Mouse (Mus musculus) neural tube, embryonic 14.5 days (tissue): Measurements from ENCODE around the gene Tmem63c. TPM values are rescaled to one million over a fixed set of nuclear protein-coding genes. Genes with fewer than 3 reads are reported as not detected.

Experiments
- ATAC-seq: fragments of 200-750 bp; cut with Nextera tagmentation; 2 replicates; pipeline ENCODE4 v1.8.0; 2017; ENCODE audit warnings: low read depth, mild to moderate bottlenecking, moderate TSS enrichment, moderate library complexity
- H3K27ac ChIP-seq: fragments of 300-500 bp; sonication (generic); 2 replicates; pipeline ENCODE4 v1.5.1; 2014; ENCODE audit warnings: low read depth, mild to moderate bottlenecking, control low read depth, low read length, moderate library complexity, mixed read lengths
- H3K27me3 ChIP-seq: fragments of 300-500 bp; sonication (generic); 2 replicates; pipeline ENCODE4 v1.6.1; 2014; ENCODE audit warnings: low read length; ENCODE audit not compliant: control insufficient read depth, insufficient read depth
- H3K36me3 ChIP-seq: fragments of 300-500 bp; sonication (generic); 2 replicates; pipeline ENCODE4 v1.6.1; 2014; ENCODE audit warnings: low read length, mixed read lengths; ENCODE audit not compliant: control insufficient read depth, insufficient read depth
- H3K4me1 ChIP-seq: fragments of 300-500 bp; sonication (generic); 2 replicates; pipeline ENCODE4 v1.6.1; 2014; ENCODE audit warnings: low read length; ENCODE audit not compliant: control insufficient read depth, insufficient read depth
- H3K4me2 ChIP-seq: fragments of 300-500 bp; sonication (generic); 2 replicates; pipeline ENCODE4 v1.6.1; 2014; ENCODE audit warnings: mild to moderate bottlenecking, low read depth, low read length, control low read depth
- H3K4me3 ChIP-seq: fragments of 300-500 bp; sonication (generic); 2 replicates; pipeline ENCODE4 v1.5.1; 2014; ENCODE audit warnings: low read depth, low read length, control low read depth, mixed read lengths
- H3K9ac ChIP-seq: fragments of 300-500 bp; sonication (generic); replicated peaks from 2 replicates; pipeline ENCODE4 v1.6.1; 2014; ENCODE audit warnings: low read depth, mild to moderate bottlenecking, control low read depth, low read length, mixed read lengths
- H3K9me3 ChIP-seq: fragments of 300-500 bp; sonication (generic); 2 replicates; pipeline ENCODE4 v1.6.1; 2016; ENCODE audit warnings: low read length; ENCODE audit not compliant: control insufficient read depth
- WGBS: fragments of 180-500 bp; shearing (Covaris S2); extraction: QIAGEN DNeasy Blood & Tissue Kit; methylation state at CpG from one replicate; pipeline ENCODE4 v1.1.7; 2014; 5-methylcytosine and 5-hydroxymethylcytosine counted together
- polyA plus RNA-seq: library from polyadenylated mRNA; unstranded; fragments of >200 nt; fragmentation: Nextera tagmentation; extraction: Ambion mirVana; gene quantifications from 2 replicates; pipeline ENCODE4 v1.2.1, GENCODE M21; 2014

Gene Tmem63c
- 10.7 and 15.8 TPM in 2 replicates for polyA plus RNA-seq

GRCm38 (mm10) chr12:87021040-87021439 lies at the start of gene Tmem63c:
TSS of gene Tmem63c (plus strand) at chr12:87021340.
- H3K27ac ChIP-seq, result no peak within 1 kb of the TSS
- H3K36me3 ChIP-seq, result no peaks in the 10 kb centered on the region
- H3K4me2 ChIP-seq, result no peak within 1 kb of the TSS
- H3K4me1 ChIP-seq, result no peaks in the 10 kb centered on the region
- H3K4me3 ChIP-seq, result no peak within 1 kb of the TSS
- no peaks in the 10 kb centered on the region for H3K27me3 ChIP-seq
- no peak for ATAC-seq
- no peaks in the 10 kb centered on the region for H3K9me3 ChIP-seq
- WGBS, result 84% methylated on average over 6 of the region's 6 CpGs
- no peak within 1 kb of the TSS for H3K9ac ChIP-seq

GRCm38 (mm10) chr12:86973216-86973615 lies 47.9 kb upstream of the Tmem63c start:
- H3K36me3 ChIP-seq, result no peaks in the 10 kb centered on the region
- H3K9ac ChIP-seq, result no peak overlapping the region
- no peak overlapping the region for H3K4me2 ChIP-seq
- 0 out of 2 replicates have a peak overlapping the region, but pooled peaks have one; percentile 30 for H3K27ac ChIP-seq
- peaks cover 32% of the 10 kb centered on the region for H3K4me1 ChIP-seq
- ATAC-seq, result peak; percentile 16; the same call in 1 of the 2 replicates
- H3K9me3 ChIP-seq, result no peaks in the 10 kb centered on the region
- H3K27me3 ChIP-seq, result no peaks in the 10 kb centered on the region
- 24% methylated on average over 7 of the region's 7 CpGs for WGBS
- H3K4me3 ChIP-seq, result no peak overlapping the region

DNA sequence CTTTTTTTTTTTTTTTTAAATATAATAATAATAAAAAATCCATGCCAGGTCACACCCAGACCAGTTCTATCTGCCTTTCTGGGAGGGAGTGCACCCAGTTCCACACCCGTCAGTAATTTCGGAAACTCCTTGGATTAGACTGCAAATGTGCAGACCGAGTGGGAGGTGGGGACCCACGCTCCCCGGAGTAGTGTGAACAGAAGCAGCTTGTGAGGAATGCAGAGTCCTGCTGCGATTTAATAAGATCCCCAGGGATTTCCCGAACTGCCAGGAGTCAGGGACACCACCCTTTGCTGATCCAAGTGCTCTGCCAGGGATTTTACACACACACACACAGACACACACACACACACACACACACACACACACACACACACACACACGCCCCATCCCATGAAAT lies 47.4 kb upstream of the Tmem63c start:
- H3K27me3 ChIP-seq, result no peaks in the 10 kb centered on the region; the same call in 1 of the 2 replicates
- WGBS, result 46% methylated on average over 8 of the region's 8 CpGs
- no peaks in the 10 kb centered on the region for H3K36me3 ChIP-seq
- H3K4me1 ChIP-seq, result peaks cover 32% of the 10 kb centered on the region
- H3K9ac ChIP-seq, result no peak overlapping the region
- ATAC-seq, result no peak
- no peak overlapping the region; the same call in 1 of the 2 replicates for H3K27ac ChIP-seq
- no peaks in the 10 kb centered on the region for H3K9me3 ChIP-seq
- no peak overlapping the region; the same call in 1 of the 2 replicates for H3K4me2 ChIP-seq
- H3K4me3 ChIP-seq, result no peak overlapping the region

DNA sequence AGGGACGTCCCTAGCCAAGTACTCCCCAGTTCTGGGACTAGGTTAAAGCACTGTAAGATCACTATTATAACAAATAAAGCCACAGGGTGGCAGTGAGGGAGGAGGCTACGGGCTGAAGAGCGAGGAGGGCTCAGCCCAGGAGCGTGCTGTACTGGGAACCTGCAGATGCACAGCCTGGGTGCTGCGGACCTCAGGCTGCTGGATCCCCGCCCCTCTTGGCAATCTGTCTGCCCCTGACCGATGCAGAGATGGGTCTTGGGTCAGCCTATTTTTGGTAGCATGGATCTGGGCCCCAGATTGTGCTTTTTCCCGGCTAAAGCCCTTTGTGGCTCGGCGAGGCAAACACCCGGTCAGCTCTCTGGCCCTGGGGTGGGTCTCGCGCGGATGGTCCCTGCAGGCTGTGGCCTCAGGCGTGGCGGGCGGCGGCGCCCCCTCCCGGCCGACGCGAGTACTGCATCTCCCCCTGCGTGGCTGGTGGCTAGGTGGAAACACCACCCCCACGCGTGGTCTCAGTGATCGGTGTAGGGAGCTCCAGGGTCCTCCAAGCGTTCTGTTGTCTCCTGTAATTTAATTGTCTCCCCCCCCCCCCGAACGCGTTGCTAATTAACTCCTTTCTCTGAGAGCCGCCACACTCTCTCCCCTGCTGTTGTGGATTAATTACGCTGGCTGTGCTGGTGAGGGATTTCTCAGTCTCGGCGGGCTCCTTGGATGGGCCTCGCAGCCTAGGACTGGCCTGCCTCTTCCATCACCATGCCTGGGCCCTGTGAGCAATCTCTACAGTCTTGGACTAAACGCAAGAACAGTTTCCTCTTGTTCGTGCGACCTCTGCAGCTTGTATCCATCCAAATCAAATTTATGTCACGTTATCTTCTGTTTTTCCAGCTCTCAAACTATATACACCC lies 46.5 kb upstream of the Tmem63c start:
- H3K9me3 ChIP-seq, result no peaks in the 10 kb centered on the region
- H3K4me1 ChIP-seq, result peaks cover 32% of the 10 kb centered on the region
- peak overlapping the region; percentile 34; the same call in 1 of the 2 replicates for H3K9ac ChIP-seq
- peaks cover 2% of the 10 kb centered on the region; the same call in 1 of the 2 replicates for H3K27me3 ChIP-seq
- H3K4me2 ChIP-seq, result peak overlapping the region; percentile 43
- no peaks in the 10 kb centered on the region for H3K36me3 ChIP-seq
- H3K27ac ChIP-seq, result peak overlapping the region; percentile 88
- 4% methylated on average over 40 of the region's 40 CpGs for WGBS
- peak; percentile 83 for ATAC-seq
- no peak overlapping the region for H3K4me3 ChIP-seq

DNA sequence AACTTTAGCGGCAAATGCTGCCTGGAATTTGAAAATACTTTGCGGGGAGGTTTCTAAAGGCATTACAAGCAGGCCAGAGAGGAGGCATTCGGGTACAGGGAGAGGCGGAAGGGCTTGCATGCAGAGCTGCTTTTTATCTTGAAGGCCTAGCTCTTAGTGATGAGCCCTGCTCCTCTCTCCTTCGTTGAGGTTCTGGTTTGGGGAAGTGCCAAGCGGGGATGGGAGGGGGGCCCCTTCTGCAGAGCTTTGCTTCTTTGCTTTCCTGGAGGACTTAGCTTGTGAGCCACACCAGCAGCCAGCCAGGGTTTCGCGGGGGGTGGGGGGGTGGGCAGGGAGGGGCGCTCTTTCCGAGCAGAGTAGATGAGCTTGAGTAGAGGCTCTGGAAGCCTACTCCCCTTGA lies 45.4 kb upstream of the Tmem63c start:
- no peak overlapping the region for H3K9ac ChIP-seq
- WGBS, result 62% methylated on average over 10 of the region's 10 CpGs
- H3K4me1 ChIP-seq, result peaks cover 32% of the 10 kb centered on the region
- ATAC-seq, result no peak
- no peak overlapping the region for H3K4me3 ChIP-seq
- no peaks in the 10 kb centered on the region for H3K9me3 ChIP-seq
- no peaks in the 10 kb centered on the region for H3K36me3 ChIP-seq
- H3K27ac ChIP-seq, result peak overlapping the region; percentile 88; the same call in 1 of the 2 replicates
- no peak overlapping the region for H3K4me2 ChIP-seq
- H3K27me3 ChIP-seq, result peaks cover 2% of the 10 kb centered on the region; the same call in 1 of the 2 replicates

- Histone ChIP-seq H3K36me3 (no peaks in the 10 kb centered on the region), H3K4me3 (no peak overlapping the region), H3K9me3 (no peaks in the 10 kb centered on the region), H3K4me1 (peaks cover 32% of the 10 kb centered on the region), H3K4me2 (no peak overlapping the region), H3K27me3 (peaks cover 2% of the 10 kb centered on the region; the same call in 1 of the 2 replicates), H3K9ac (no peak overlapping the region), H3K27ac (no peak overlapping the region)
- WGBS, result 61% methylated on average over 6 of the region's 6 CpGs
- ATAC-seq, result no peak
Measured at GRCm38 (mm10) chr12:86976511-86977168, 44.5 kb upstream of the Tmem63c start.

DNA sequence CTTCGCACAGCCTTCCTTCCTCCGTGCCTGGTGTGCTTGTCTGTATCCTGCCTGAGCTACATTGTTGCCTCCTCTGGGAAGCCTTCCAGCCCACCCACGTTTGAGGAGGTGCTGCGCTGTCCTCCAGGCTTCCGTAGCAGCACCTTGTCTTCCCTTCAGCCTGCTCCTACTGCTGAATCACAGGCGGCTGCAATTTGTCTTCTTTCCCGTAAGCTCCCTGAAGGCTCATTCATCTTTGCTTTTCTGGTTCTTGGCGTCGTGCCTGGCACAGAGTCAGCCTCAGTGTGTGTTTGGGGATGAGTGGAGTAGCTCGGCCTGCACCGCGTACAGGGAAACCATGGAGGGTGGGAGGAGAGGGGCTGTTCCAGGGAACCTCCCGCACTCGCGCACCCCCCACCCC lies 43.3 kb upstream of the Tmem63c start:
- no peaks in the 10 kb centered on the region for H3K9me3 ChIP-seq
- 0 out of 2 replicates have a peak overlapping the region, but pooled peaks have one; percentile 28 for H3K9ac ChIP-seq
- no peak overlapping the region for H3K4me3 ChIP-seq
- ATAC-seq, result peak; percentile 19; the same call in 1 of the 2 replicates
- H3K27me3 ChIP-seq, result peaks cover 5% of the 10 kb centered on the region; the same call in 1 of the 2 replicates
- 16% methylated on average over 15 of the region's 15 CpGs for WGBS
- H3K4me2 ChIP-seq, result peak overlapping the region; percentile 18; the same call in 1 of the 2 replicates
- no peaks in the 10 kb centered on the region for H3K36me3 ChIP-seq
- H3K4me1 ChIP-seq, result peaks cover 31% of the 10 kb centered on the region
- H3K27ac ChIP-seq, result peak overlapping the region; percentile 39; the same call in 1 of the 2 replicates

DNA sequence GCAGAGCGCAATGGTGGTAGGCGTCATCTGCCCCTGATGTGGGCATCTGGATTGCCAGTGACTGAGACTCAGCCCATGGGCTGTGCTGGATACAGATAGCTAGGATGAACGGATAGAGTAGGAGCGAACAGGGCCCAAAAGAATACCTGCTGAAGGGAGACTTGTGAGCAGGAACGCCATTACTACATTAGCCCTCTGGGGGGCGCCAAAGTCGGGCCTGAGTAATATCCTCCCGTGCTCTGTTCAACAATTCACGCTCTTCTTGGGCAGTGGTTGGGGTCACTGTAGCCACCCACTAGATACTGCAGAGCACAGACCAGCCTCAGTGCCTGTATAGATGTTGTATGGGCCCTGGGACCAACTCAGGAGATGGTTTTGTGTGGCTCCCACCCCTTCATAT lies 40.0 kb upstream of the Tmem63c start:
- Histone ChIP-seq H3K36me3 (no peaks in the 10 kb centered on the region), H3K9me3 (no peaks in the 10 kb centered on the region), H3K27ac (no peak overlapping the region), H3K9ac (no peak overlapping the region), H3K4me2 (no peak overlapping the region), H3K4me3 (no peak overlapping the region), H3K27me3 (peaks cover 15% of the 10 kb centered on the region), H3K4me1 (peaks cover 19% of the 10 kb centered on the region)
- 25% methylated on average over 9 of the region's 9 CpGs for WGBS
- ATAC-seq, result no peak
